Mouse (Mus musculus): ENCODE results near the gene Shmt2.

Shmt2 gene

GRCm38 (mm10) chr10:127534036-127534928 lies 12.0 kb upstream of the Shmt2 start, which contains the start of gene Nxph4:
TSS of gene Nxph4 (minus strand) at chr10:127534559.
- DNase-seq (ENCODE audit: low read depth, low spot score): no peak

DNA sequence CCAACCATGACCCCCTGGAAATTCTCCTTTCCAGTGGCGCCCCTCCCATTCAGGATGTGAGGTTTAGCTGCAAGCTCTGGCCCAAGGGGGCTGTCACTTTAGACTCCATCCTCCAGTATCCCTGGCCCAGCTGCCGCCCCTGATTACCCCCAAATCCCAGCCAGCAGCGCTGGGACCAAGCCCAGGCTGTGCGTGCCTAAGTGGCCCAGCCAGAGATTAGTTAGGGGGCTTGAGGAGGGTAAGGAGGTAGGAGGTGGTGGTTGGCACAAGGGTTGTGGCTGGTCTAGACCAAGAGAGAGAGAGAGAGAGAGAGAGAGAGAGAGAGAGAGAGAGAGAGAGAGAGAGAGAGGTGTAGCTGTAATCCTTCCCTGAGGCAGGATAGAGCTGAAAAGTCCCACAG lies 9.3 kb upstream of the Shmt2 start:
- no peak for DNase-seq (ENCODE audit: low read depth, low spot score)

GRCm38 (mm10) chr10:127530945-127531344 lies 8.7 kb upstream of the Shmt2 start:
- no peak for DNase-seq (ENCODE audit: low read depth, low spot score)

DNA sequence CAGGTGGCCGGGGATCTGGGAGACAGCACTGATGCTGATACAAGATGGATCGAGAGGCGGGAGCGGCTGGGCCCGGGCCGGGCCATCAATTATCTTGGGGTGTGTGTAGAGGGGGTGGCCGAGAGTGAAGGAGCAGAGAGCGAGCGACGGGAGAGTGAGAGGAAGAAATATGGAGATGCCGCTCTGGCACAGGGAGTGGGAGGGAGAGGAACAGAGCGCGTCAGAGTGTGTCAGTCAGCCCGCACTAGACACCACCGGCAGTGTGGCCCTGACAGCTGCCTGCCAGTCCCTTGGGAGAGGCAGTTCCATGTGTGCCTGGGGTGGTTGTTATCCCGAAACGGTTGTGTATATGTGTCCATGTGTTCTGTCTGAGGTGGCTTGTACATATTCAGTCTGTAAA lies 5.2 kb upstream of the Shmt2 start:
- no peak for DNase-seq (ENCODE audit: low read depth, low spot score)

DNA sequence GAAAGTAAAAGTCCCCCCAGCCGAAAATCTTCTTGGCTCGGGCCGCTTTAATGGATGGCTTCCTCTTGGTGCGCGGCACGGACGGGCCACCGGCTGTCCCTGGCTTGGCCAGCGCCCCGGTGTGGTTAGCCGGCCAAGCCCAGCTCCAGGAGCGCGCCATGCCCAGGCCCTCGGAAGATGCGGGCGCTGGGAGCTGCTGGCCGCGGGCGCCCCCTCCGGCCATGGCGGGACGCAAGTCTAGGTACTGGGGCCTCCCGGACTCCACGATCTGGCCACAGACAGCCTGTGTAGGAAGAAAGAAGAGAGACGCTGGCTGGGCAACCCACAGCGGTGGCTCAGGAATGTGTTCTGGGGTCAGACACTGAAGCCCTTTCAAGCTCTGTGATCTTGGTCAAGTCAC lies 4.4 kb upstream of the Shmt2 start:
- DNase-seq (ENCODE audit: low read depth, low spot score): no peak

DNA sequence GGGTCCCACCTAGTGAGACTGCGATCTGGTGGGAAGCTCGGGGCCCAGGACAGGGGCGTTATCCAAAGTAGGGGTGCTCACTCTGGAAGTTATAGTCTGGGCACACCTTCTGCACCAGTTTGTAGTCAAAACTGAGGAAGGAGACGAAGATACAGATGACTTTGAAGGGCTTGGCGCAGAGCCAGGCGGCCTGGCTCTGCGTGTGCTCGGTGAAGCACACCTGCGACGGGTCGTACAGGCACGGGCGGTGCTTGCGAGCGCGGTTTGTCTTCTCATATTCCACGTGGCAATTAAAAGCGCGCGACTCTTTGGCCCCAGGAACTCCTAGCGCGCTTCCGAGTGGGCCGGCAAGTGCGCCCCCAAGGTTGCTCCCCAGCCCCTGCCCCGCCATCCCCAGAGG lies 3.8 kb upstream of the Shmt2 start:
- no peak for DNase-seq (ENCODE audit: low read depth, low spot score)

DNA sequence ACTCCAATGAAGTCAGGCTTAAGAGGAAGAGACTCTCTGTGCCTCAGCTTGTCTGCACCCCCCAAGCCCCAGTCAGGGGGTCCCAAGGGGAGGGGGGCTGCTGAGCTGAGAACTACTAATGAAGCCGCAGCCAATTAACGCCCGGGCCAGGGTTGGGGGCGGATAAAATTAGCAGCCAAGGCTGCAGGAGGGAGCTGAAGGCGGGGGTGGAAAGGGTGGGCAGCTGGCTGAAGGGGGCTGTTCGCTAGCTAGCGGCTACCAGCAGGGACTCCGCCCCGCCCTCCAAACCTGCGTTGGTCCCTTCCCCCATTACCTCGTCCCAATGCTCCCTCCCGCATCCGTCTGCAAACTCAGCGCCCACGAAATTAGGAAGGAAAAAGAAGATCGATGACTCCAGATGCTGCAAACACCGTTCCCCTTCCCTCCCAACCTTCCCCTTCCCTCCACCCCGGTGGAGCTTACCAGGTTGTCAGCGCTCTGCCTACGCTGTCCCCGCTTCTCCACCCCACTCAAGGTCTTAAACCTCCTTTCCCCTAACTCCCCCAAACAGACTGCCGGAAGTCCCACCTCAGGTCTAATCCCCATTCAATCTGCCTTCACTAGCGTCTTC lies 2.5 kb upstream of the Shmt2 start:
- DNase-seq (ENCODE audit: low read depth, low spot score): no peak

DNA sequence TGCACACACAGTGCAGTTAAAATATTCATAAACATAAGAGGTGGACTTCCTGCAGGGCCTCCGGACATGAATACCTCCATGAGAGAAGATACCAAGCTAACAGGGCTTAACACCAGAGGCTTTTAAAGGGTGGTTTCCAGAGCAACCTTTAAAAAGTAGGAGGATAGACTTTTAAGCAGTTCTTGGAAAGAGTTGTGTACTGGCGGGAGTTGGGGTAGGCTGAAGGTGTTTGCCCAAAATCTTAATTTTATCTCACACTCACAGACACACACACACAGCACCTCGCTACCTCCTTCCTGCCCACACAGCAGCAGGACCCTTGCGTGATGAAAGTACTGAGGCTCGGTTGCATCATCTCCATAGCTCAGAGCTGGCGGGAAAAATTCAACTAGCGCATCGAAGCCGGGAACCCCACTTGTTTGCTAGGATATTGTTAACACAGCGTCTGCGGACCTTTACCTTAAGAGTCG lies 598 bp downstream of the Shmt2 start:
- no peak for DNase-seq (ENCODE audit: low read depth, low spot score)

DNA sequence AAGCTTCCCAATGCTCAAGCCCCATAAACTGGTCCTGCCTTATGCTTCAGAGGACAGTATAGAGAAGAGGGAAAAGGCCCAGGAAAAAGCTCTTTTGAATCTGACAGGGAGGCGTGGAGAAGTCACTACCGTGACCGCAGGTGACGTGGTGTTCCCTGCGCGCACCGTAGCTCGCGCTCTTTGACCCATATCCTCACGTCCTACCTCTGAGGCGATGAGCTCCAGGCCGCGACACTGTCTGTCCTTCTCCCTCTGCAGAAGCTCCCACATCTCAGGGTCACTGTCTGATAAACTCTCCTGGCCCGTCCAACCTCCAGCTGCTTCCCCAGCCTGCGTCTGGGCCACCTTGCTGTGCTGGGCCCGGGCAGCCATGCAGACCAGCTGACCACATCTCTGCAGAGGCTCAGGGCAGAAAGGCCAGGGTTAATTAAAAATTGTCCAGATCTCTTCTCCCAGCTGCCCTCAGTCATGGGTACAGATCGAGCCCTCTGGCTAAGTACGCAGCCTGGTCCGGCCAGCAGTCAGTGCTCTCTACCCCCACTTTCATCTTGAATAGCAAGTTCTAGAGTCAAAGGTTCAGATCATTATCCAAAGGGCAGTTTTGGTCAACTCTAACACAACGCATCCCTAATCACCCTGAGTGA lies 1.4 kb downstream of the Shmt2 start:
- DNase-seq (ENCODE audit: low read depth, low spot score): no peak

DNA sequence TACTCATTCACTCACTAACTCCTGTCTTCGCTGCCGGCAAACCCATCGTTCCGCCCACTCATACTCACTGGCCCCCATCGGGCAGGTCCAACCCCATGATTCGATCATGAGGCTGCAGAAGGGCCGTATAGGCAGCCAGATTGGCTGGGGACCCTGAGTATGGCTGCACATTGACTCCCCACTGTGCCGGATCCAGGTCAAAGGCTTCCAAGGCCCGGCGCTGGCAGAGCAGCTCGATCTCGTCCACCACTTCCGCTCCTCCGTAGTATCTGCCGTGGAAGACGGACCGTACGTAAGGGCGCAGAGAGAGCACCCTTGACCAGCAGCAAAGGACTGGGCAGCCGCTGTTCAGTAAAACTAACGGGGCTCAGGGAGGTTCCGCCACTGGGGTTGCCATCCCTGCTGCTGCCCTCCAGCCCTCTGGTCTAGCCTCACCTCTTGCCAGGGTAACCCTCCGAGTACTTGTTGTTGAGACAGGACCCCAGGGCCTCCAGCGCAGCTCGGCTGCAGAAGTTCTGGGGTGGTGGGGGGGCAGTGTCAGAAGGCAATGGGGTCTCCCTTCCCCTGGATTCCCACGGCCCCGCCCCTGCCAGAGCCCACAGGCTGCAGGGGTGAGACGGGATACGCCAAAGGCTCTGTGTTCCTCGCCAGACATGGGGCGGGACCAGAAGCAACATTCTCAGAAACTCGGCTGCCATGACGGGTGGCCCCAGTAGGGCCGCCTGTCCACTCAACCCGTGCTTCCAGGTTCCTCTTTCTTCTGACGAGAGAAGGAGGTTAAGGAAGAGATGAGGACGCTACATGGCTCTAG lies 2.1 kb downstream of the Shmt2 start:
- no peak for DNase-seq (ENCODE audit: low read depth, low spot score)

GRCm38 (mm10) chr10:127519041-127519701 lies 3.1 kb downstream of the Shmt2 start:
- no peak for DNase-seq (ENCODE audit: low read depth, low spot score)

DNA sequence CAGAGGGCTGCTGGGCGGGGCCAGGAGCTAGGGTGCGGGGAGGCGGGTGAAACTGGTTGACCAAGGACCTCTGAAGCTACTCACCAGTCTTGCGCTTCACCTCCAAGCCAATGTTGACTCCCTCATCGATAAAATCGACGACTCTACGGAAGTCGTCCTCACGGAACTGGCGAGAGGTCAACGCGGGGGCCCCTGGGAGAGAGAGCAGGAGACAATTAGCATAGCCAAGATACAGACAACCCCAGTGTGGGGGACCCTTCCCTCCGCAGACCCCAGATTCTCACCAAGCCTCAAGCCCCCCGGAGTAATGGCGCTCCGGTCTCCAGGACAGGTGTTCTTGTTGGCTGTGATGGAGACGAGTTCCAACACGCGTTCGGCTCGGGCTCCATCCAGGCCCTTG lies 4.3 kb downstream of the Shmt2 start:
- DNase-seq (ENCODE audit: low read depth, low spot score): no peak

- DNase-seq (ENCODE audit: low read depth, low spot score): no peak
Measured at GRCm38 (mm10) chr10:127516576-127517260, 5.5 kb downstream of the Shmt2 start.

DNA sequence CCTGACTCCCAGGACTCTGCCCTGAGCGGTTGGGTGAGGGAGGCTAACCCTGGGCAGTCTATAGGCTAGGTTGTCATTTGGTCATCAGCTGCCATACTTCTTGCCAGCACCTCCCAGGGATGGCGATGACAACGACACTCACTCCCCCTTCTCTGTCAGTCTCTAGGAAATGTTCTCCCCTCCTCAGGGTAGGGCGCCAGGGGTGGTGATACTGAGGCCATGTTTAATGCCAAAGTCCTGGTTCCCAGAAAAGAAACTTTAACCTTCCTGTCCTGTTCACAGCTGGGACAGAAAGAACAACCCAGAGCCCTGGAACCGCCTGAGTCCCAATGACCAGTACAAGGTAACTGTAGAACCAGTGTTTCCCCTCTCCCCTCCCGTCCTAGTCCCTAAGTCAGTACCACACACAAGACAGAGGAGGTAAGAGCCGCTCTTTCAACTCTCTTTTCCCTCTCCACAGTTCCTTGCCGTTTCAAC lies 6.2 kb downstream of the Shmt2 start:
- DNase-seq (ENCODE audit: low read depth, low spot score): no peak

- no peak for DNase-seq (ENCODE audit: low read depth, low spot score)
Measured at GRCm38 (mm10) chr10:127515271-127515982, 6.8 kb downstream of the Shmt2 start.

- DNase-seq (ENCODE audit: low read depth, low spot score): no peak
Measured at GRCm38 (mm10) chr10:127514764-127515163, 7.5 kb downstream of the Shmt2 start, which contains the start of gene Ndufa4l2. TSS of gene Ndufa4l2 (plus strand) at chr10:127514967.

- DNase-seq (ENCODE audit: low read depth, low spot score): no peak
Measured at GRCm38 (mm10) chr10:127514111-127514698, 8.0 kb downstream of the Shmt2 start.

- no peak for DNase-seq (ENCODE audit: low read depth, low spot score)
Measured at GRCm38 (mm10) chr10:127513501-127514091, 8.6 kb downstream of the Shmt2 start.

DNA sequence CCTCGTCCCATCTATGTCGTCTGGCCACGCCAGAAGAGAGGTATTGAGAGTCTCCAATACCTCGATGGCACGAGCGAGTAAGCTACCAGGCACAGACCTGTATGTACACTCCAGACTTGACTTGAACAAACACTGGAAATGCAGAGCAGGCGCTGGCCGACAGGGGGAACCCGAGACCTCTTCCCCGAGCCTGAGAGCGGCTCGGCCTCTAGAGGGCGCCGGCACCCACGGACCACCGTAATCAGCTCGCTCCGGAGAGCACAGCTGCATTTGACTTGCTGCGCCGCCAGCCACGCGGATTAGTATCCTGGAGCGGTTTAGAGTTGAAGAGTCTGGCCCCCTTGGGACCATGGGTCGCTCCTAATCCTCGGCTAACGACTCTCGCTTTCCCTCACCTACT lies 9.4 kb downstream of the Shmt2 start:
- peak; percentile 82 for DNase-seq (ENCODE audit: low read depth, low spot score)
